Mouse (Mus musculus): ENCODE data around the gene Wdfy3.
A peak's percentile ranks its signal among the peaks of the same experiment; 100 is the strongest.
"Not testable (repeated sequence)": the region's sequence is repeated elsewhere in the genome, so short reads cannot be mapped to it uniquely, and the experiment has no call there.

Wdfy3 gene

DNA sequence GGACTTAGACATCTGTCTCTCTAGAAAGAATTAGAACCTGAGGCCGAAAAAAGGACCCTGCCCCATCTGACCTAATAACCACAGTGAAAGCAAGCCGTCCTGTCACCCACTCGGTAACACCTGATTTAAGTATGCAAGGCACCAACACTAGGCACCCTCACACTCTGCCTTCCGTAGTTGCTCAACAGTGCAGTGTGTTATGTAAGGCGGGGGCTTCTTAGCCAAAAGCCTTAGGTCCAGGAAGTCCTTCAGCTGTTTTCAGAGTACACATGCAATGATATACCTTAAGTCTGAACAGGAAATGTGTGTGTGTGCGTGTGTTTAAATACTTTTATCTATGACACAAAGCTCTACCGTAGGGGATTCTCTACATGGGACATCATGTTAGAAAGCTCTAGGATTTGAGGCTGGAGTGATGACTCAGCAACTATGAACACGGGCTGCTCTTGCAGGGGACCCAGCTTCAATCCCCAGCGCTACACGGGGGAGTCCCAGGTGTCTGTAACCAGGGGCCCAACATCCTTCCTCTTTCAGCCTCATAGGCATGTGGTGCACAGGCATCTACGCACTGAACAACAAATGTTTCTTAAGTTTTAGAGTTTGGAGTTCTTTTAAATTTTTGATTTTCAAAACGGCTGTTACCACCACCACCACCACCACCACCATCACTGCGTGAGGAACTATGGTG lies 131.7 kb downstream of the Wdfy3 start:
- DNase-seq (ENCODE audit: low spot score) = no peak

DNA sequence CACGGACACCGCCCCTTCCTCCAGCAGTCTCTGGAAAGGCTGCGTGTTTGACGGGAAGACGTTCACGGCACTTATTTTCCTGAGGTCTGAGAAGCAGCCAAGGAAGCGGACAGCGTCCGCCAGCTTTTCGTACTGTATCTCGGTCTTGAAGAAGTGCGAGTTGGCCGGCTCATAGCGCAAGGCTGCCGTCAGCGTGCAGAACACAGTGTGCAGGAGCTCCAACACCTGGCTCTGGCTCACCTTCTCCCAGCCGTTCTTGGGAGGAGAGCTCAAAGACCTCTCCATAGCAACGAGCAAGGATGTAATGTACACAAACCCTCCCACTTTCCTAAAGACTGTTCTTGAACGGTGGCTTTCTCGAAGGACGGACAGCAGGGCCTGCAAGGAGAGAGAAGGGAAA lies 132.4 kb downstream of the Wdfy3 start:
- DNase-seq (ENCODE audit: low spot score) = no peak

DNA sequence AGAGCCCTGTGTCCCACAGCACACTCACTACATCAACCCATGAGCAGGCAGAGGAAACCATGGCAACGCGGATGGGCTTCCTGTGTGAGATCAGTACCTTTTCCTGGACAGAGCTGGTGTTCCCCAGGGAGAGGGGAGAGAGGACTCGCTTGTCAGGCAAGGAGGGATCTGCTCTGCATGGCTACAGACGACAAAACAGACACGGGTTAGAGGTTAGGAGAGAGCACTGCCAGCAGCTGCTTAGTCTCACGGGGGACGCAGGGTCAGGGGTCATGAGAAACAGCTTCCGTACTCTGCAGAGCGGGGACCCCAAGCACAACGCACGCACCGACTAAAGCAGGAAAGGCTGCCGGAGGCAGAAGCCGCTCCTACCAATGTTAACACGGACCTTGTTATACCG lies 133.8 kb downstream of the Wdfy3 start:
- peak; percentile 69 for DNase-seq (ENCODE audit: low spot score)

DNA sequence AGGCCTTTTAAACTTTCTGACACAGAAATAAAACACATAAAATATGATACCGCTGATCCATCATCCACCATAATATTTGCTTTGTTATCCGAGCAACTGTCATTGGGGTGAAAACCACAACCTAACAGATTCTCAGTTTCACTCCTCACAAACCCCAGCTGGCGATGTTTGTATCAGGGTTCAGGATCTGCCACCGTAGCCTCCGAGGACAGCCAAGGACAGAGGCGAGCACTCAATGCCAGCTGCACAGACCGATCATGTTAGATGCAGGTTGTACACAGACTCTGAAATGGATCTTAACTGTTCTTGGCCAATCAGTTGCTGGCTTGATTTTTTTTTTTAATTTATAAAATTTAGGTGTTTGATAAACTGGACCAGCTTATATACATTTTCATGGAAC lies 135.1 kb downstream of the Wdfy3 start:
- no peak for DNase-seq (ENCODE audit: low spot score)

DNA sequence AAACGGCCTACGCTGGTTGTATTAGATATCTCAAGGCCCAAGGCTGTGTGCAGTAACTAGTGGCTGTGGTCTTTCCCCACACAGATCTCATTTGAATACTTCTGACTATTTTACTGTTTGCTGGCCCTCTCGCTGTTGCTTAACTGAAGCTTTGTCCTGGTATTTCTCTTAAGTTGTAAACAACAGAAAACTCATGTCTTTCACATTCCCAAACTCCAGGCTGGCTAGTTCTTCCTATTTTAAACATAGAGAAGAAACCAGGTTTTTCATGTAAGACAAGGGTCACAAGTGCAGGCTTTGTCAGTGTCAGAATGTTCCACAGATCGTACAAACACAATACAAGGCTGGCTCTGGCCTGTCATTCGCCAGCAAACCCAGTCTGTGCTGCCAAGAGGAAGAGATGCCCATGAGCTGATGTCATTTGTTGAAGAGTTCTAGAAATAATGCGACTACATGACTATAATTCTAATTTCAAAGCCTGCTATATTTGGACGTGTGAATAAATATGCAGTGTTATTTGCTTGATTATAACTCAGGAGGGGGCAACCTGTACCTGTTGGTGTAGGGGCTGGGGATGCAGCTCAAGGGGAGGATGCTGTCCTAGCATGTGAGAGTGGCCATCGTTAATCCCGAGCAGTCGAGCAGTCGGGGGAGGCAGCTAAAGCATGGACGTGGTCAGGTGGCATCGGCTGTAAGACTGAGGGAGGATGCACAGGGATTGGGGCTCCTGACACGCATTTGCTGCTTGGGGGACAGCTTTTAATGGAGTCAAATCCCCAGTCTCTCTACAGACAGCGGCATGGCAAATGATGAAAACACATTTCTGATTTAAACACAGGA lies 136.5 kb downstream of the Wdfy3 start:
- DNase-seq (ENCODE audit: low spot score) = no peak

DNA sequence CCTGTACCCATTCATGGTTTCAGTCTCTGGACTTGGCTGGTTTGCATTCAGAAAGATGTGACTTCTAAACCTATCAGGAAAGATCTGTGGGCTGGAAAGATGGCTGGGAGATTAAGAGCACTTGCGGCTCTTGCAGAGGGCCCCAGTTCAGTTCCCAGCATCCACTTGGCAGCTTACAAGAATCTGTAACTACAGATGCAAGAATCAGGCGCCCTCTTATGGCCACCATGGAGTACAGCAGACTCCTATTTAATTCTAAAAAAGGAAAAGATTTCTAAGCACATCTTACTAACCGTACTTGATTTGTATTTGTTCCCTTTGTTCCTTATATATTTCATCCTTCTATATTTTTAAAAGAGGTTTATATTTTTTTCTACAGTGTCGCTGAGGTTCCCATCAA lies 137.7 kb downstream of the Wdfy3 start:
- no peak for DNase-seq (ENCODE audit: low spot score)

DNA sequence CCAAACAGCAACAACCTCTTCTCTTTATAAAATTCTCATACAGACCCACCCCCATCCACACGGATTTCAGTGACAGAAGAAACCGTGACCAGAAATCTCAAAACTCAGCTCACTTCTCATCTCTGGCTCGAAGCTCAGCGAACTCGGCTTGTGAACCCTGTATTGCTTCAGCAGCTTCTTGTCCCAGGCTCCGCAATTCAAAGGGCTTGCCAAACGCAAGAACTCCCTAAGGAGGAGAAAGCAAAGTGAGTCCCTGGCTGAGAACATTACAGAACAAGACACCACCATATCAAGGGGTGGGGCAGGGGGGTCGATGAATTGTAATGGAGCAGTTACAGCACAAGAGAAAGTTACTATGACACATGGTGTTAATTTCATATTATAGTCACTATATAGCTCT lies 143.4 kb downstream of the Wdfy3 start:
- DNase-seq (ENCODE audit: low spot score) = no peak

DNA sequence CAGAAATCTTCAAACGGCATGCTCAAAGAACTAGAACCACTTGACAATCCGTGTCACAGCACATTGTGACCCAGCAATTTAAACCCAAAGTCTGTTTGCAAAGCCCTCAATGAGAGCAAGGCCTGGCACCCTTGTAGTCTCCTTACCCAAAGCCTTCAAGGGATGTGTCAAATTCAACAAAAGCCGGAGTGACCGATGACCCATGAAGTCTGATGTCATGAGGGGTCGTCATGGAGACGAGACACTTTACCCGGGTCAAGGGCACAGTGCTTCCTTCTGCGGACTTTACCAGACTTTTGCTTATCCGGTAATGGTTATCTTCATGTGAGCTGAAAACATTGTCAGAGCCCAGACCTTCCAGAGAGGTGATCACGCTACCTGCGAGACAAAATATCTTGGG lies 146.0 kb downstream of the Wdfy3 start:
- DNase-seq (ENCODE audit: low spot score) = peak; percentile 71

DNA sequence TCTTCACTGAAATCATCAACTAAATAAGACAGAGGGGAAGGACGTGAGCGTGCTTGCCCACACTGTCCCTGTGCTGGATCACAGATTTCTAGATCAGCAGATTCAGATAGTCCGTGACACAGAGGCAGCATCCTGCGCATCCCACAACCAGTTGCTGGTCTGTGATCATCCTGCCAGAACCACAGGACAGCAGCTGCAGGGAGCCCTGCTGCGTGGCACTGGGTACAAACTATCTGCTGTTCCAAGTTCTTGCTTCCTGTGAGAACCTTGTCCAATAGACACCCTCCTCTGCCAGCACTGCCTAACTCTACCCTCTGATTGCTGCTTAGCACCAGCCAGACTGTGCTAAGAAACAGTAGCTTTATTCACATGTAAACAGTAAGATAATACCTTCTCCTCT lies 150.2 kb downstream of the Wdfy3 start:
- no peak for DNase-seq (ENCODE audit: low spot score)

DNA sequence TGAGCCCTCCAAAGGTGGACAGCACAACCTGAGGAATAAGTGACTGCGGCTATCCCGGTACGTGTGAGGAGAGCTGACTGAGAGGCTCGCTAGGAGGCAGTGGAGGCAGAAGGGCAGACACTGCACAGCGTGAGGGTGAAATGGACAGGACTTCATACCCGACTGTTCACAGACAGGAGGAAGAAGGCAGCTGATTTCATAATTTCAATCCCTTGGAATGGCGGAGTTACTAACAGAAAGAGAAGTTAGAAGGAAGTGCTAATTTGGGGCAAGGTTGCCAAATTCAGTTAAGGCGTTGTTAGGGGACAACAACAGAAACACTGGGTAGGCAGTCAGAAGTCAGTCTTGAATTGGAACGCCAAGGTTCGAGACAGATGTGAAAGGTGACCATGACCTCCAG lies 160.3 kb downstream of the Wdfy3 start:
- DNase-seq (ENCODE audit: low spot score) = no peak

DNA sequence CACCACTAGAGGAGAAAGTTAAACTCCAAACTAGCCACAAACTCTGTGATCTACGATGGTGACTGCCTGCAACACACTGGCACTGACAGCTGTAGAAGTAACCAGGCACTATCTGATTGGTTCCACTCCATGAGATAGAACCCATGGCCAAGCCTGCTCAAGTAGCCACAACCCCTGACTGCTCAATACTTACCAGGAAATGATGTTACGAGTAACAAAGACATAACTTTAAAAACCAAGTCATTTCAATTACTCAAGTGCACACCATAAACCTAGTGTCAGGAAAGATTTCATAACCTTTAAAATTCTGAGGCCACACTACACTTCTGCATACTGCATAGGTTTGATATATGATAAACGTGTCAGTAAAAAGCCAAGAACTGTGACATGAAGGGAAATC lies 164.1 kb downstream of the Wdfy3 start:
- no peak for DNase-seq (ENCODE audit: low spot score)

DNA sequence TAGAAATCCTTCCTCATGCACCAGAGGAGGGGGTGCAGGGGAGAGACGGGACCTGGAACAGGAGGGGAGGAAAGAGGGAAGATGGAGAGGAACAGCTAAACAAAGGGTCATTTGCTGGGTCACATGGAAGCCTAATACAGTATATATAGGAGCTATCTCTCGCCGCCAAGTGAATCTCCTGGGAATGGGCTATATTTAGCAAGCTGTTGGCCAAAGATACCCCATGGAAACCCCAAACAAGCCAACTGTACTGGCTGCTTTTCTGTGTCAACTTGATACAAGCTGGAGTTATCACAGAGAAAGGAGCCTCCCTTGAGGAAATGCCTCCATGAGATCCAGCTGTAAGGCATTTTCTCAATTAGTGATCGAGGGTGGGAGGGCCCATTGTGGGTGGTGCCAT lies 164.9 kb downstream of the Wdfy3 start:
- DNase-seq (ENCODE audit: low spot score) = not testable (repeated sequence)

DNA sequence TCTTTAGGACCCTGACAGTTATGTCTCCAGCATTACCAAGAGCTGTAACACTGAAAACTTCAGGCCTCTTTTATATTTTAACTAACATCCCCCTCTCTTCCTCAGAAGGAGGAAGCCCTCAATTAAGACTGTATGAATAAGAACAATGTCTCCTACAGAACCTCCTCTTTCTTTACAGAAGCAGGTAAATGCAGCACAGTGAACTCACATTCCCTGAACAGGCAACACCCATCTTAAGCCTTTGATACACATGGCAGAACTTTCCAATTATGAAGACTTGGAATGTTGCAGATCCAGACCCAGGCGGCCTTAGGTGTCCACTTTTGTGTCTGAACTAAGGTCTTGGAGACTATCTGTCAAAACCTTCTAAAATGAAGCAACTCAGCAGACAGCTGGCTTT lies 167.0 kb downstream of the Wdfy3 start:
- DNase-seq (ENCODE audit: low spot score) = no peak

DNA sequence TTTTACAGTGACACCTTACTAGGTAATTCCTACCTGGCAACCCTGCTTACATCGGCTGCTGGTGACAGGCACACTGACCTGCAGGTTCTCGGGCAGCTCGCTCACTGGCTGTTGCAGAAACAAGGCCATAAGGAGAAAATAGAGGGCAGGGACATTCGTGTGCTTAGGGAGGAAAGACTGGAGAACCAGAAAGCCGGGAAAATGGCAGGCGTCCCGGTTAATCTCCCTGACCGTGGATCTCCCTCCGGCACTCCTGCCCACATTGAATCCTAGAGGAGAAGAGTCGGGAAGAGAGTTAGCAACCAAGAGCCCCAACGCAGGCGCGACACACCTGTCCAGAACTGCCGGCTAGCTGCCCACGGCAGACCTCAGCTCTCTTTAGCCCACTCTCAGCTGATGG lies 169.7 kb downstream of the Wdfy3 start:
- no peak for DNase-seq (ENCODE audit: low spot score)

DNA sequence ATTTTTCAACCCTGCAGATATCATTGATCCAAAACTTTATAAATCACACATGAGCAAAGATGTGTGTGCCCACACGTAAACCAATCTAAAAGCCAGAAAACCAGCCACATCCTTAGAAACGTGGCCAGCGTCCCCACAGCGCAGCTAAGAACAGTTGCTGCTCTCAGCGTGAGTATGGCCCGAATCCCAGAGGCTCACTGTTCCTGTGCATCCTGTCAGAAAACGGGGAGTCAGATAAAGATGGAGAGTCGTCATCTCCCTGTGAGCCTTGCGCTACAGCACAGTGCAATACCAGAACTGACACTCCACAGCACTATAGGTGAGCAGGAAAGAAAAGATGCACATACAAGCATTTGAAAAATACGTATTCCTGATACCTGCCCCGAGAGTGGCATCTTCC lies 172.9 kb downstream of the Wdfy3 start:
- DNase-seq (ENCODE audit: low spot score) = no peak

DNA sequence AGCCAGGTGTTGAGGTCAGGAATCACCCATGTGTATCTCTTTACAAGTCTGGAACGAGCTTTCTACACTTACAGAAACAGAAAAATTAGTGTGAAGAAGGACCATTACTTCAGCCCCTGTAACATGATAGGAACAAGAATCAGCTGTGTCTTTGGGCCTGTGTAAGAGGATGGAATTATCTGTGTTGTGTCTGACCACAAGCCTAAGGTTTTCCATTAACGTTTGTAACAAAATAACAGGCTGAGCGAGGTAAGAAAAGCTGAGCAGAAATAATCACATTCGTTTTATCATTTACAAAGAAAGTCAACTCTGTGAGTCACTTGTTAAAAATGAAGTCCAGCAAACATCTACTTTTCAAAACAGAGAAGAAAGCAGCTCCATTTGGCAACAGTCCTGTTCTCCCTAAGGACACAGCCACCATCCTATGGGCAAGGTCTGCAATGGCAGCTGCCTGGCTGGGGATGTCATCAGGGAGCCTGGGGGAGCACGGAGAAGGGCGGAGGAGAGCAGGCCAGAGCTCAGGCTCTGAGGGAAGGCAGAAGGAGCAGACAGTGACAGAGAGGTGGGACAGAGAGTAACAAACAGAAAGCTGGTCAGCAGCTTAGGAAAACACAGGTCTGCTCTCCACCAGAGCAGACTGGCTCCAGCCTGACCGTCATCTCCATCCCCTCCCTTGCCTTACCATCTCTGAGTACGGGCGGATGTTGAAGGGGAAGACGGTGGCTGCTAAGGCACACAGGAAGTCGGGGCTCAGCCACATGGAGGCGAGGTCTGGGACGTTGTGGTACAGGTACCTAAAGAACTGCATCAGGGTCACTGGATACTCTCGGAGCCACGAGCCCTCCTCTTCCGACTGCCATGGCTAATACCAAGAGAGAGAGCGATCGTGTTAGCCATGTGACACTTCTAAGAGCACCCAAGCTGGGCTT lies 173.7 kb downstream of the Wdfy3 start:
- no peak for DNase-seq (ENCODE audit: low spot score)

DNA sequence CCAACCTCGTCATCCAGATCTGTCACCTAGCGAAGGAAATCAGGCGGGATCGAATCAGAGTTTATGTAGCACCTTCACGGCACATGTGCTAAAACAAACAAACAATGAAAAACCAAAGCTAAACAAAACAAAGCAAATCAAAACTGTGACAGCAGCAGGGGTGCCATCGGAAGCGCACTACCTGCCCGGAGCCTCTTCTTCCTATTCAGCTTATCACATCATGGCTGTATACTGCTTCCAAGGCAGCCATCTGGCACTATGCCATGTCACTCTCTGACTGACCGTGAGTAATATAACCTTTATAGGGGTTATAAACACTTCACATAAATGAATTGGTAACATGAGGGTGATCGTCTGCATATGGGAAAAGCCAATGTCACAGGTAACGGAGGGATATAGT lies 174.6 kb downstream of the Wdfy3 start:
- no peak for DNase-seq (ENCODE audit: low spot score)

DNA sequence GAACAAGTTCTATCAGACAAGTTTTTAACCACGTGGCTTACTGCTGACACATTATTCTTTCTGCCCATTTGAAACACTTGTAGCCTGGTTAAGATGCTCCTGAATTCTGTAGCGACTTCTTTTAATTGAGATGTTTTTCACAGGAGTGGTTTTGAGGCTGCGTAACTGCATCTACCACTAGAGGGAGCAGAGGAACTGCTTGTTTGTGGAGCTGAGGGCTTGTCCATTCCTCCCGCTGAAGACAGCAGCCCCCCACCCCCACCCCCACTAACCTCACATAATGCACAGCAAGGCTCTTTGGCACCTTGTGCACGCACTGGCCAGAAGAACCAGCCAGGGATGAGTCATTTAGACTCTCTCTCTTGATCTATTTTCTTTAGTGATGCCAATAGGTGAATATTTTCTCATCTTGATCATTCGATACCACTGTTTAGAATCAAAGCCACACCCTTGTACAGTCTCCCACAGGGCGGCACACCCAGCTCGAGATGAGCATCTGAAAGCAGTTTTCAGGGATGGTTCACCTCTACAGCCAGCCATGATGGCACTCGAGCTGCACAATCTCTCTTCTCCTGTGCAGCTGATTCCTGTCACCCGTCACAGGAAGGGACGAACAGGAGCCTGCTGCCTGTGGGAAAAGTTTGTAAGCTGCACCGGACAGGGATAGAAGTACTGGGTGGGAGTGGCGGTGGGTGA lies 175.8 kb downstream of the Wdfy3 start:
- DNase-seq (ENCODE audit: low spot score) = peak; percentile 64

DNA sequence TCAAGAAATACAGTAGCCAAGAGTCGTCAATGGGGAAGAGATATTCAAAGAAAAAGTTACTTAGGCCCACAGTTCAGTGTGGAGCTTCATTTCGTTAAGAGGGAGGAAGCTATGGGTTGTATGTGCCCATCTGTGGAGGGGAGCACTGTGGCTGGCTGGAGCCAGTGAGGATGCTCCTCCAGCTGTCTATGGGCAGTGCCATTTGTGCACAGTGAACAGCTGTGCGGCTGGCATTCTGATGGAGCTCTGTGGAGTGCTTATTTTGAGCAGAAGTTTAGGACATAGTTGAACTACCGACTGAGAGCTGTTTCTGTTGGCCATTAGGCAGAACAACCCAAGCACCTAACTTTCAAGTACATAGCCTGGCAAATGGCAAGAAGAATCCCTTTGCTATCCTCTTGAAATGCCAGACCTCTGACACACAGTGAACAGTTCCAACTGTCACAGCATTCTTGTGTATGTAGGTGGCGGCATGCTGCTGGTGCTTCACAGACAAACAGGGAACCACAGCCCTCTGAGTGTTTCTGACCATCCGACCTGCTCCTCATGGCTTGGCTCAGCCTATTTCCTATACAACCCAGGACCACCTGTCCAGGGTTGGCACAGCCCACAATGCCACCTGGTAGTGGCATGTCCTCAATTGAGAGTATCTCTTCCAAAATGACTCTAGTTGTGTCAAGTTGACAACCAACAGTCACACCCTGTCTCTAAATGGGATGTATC lies 177.9 kb downstream of the Wdfy3 start:
- no peak for DNase-seq (ENCODE audit: low spot score)

DNA sequence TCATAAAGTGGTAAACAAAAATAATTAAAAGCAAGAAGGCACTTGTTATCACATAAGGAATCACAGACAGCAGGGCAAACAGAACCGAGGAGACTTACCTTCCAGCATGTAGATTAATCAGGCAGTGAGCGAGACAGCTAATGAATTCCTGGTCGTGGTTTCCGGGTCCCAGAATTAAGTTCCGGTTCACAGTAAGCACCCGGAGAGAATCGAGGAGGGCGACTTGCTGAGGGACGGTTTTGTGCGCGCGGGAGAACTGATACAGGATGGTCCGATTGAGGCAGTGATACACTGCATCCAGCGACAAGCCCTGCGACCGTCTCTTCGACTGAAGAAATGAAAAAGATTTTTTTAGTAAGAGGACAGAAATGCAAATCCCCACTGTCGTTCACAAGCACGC lies 181.7 kb downstream of the Wdfy3 start:
- DNase-seq (ENCODE audit: low spot score) = no peak

DNA sequence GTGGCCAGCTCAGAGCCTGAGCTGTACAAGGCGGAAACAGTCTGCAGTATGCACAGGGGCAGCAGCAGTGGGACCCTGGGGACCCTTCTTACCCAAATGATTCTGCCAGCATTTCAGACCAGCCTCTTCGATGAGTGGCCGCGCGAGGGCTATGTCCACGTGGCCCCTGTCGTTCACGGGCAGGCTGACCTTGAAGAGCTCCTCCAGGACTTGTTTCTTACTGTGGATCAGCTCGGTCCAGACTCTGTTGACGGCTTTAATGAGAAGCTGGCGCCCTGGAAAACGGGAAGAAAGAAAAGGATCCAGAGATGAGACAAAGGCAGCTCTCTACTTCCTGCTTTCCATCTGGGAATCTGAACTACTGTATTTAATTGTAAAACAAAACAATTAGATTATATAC lies 184.7 kb downstream of the Wdfy3 start:
- no peak for DNase-seq (ENCODE audit: low spot score)

All from embryo, embryonic 10.5 days (tissue).